Mouse (Mus musculus) cerebellum, adult 2 months (tissue): ENCODE measurements around the gene Rnf220.

Source experiments
- CTCF ChIP-seq: fragments of 200-500 bp; IDR thresholded peaks from 2 replicates; pipeline ENCODE4 v1.5.1; 2011; ENCODE audit warnings: low read depth, mild to moderate bottlenecking, control low read depth, low read length, moderate library complexity, borderline replicate concordance; ENCODE audit not compliant: insufficient read depth
- POLR2A ChIP-seq: fragments of 200-500 bp; IDR thresholded peaks from 2 replicates; pipeline ENCODE4 v1.6.1; 2011; ENCODE audit warnings: low read length, control low read depth, borderline replicate concordance; ENCODE audit not compliant: insufficient read depth

DNA sequence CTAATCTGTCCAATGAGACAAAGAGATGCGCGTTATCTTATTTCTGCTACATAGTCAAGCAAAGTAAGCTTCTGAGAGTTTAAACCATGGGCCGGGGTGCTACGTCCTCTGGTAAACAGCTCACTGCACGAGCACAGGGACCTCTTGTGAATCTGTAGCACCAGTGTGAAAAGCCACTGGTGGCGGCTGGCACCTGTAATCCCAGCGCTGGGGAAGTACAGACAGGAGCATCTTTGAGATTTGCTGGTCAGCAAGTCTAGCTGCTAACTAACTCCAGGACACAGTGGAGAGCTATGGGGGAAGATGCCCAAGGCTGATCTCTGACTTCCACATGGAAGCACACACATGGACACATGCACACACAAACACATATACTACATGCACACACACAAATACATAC lies 28.9 kb downstream of the Rnf220 start:
- TF ChIP-seq CTCF (no peak), POLR2A (no peak)
